7 mouse cellular contexts compared by ENCODE assay signal in the genomic region with DNA sequence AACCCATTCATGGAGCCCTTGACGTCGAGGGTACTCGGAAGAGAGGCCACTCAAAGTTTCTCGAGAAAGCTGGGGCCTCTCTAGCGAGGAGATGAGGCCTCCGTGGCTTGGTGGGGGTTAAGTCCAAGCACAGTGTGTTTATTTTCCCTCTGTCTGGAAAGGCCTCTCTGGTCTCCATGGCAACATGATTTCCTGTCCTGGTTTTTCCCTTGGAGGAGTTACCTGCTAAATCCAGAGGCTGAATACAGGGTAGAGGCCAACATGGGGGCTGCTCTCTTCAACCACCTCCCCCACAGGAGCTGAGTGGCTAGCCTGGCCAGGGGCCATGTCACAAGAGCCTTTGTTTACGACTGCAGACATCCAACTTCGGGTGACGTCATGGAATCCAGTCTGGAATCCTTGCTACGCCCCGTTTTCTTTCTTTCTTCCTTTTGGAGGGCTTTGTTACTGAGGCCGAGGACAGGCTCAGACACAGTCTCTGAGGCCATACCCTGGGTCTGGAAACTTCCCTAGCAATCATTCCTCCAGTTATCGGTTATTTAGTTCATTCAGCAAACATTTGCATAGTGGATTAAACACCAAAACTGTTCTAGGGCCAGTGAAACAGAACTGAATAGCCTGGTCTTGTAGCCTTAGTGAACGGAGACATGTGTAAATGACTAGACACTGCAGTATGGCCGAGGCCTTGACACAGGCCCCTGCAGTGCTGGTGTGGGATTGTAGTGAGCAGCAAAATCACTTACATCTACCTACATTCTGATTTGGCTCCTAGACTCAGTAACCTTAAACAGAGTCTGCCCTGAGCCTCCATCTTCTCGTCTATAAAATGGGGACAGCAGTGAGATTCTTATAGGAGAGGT. TPM values are rescaled to one million over a fixed set of nuclear protein-coding genes. Genes with fewer than 3 reads are reported as not detected.
DNase-seq lines count a peak whose midpoint lies in the region; ATAC-seq and TF ChIP-seq lines count a peak whose summit lies in the region.

No protein-coding gene starts in this region.

- no peak for TF ChIP-seq POLR2A in limb, embryonic 14.5 days (IDR thresholded peaks at IDR 0.05; ENCODE audit: borderline replicate concordance, extremely low read depth, insufficient read depth, insufficient read length)
- no peak for TF ChIP-seq POLR2A in myocyte (IDR thresholded peaks at IDR 0.05; ENCODE audit: insufficient read length, low read depth)

- no peak overlapping the region for H3K4me3 ChIP-seq in embryonic facial prominence, embryonic 14.5 days (ENCODE audit: low read depth, low read length)
- H3K4me3 ChIP-seq in heart, embryonic 10.5 days = no peak overlapping the region; the same call in 1 of the 2 replicates
- H3K4me3 ChIP-seq in kidney, embryonic 14.5 days (ENCODE audit: low read length) = no peak overlapping the region
- no peak overlapping the region for H3K4me3 ChIP-seq in limb, embryonic 14.5 days (replicated peaks; ENCODE audit: low read length)
- no peak overlapping the region for H3K4me3 ChIP-seq in myocyte

- H3ac ChIP-seq in myocyte (ENCODE audit: control insufficient read depth, insufficient read length) = no peak overlapping the region

- H3K27me3 ChIP-seq in embryonic facial prominence, embryonic 14.5 days (replicated peaks; ENCODE audit: control insufficient read depth, insufficient read depth, low read length) = no peaks in the 10 kb centered on the region
- no peaks in the 10 kb centered on the region for H3K27me3 ChIP-seq in heart, embryonic 10.5 days (ENCODE audit: insufficient read depth, poor library complexity, severe bottlenecking)
- no peaks in the 10 kb centered on the region for H3K27me3 ChIP-seq in kidney, embryonic 14.5 days (ENCODE audit: control insufficient read depth, insufficient read depth, low read length)
- H3K27me3 ChIP-seq in limb, embryonic 14.5 days (ENCODE audit: control insufficient read depth, insufficient read depth, low read length) = no peaks in the 10 kb centered on the region
- no peaks in the 10 kb centered on the region for H3K27me3 ChIP-seq in myocyte (ENCODE audit: control insufficient read depth, insufficient read depth, insufficient read length)

- peak overlapping the region; percentile 28; the same call in 1 of the 2 replicates for H3K9ac ChIP-seq in embryonic facial prominence, embryonic 14.5 days (ENCODE audit: low read depth, low read length)
- H3K9ac ChIP-seq in kidney, embryonic 14.5 days (ENCODE audit: low read depth, low read length) = peak overlapping the region; percentile 35; the same call in 1 of the 2 replicates
- peak overlapping the region; percentile 21; the same call in 1 of the 2 replicates for H3K9ac ChIP-seq in limb, embryonic 14.5 days (ENCODE audit: low read depth, low read length, severe bottlenecking)

- peak; percentile 76 for DNase-seq in adrenal gland, postnatal 10 days
- DNase-seq in embryonic facial prominence, embryonic 14.5 days (ENCODE audit: low spot score) = peak; percentile 97
- DNase-seq in heart, embryonic 10.5 days (ENCODE audit: low spot score) = peak; percentile 95
- DNase-seq in limb, embryonic 14.5 days (ENCODE audit: low spot score) = peak; percentile 94
- peak; percentile 82 for DNase-seq in testis, postnatal 10 days (ENCODE audit: low spot score)

- peaks cover 16% of the 10 kb centered on the region; the same call in 1 of the 2 replicates for H3K4me1 ChIP-seq in embryonic facial prominence, embryonic 14.5 days (ENCODE audit: control insufficient read depth, insufficient read depth, low read length)
- H3K4me1 ChIP-seq in heart, embryonic 10.5 days = peaks cover 22% of the 10 kb centered on the region
- H3K4me1 ChIP-seq in kidney, embryonic 14.5 days (ENCODE audit: control insufficient read depth, insufficient read depth, low read length) = peaks cover 9% of the 10 kb centered on the region
- peaks cover 21% of the 10 kb centered on the region for H3K4me1 ChIP-seq in limb, embryonic 14.5 days (ENCODE audit: control insufficient read depth, insufficient read depth, low read length)

- peaks cover 5% of the 10 kb centered on the region; the same call in 1 of the 2 replicates for H3K9me3 ChIP-seq in embryonic facial prominence, embryonic 14.5 days (ENCODE audit: control insufficient read depth, low read length)
- H3K9me3 ChIP-seq in heart, embryonic 10.5 days = no peaks in the 10 kb centered on the region
- no peaks in the 10 kb centered on the region for H3K9me3 ChIP-seq in kidney, embryonic 14.5 days (ENCODE audit: control insufficient read depth, low read length)
- no peaks in the 10 kb centered on the region; the same call in 1 of the 2 replicates for H3K9me3 ChIP-seq in limb, embryonic 14.5 days (ENCODE audit: control insufficient read depth, low read length)

- H3K27ac ChIP-seq in embryonic facial prominence, embryonic 14.5 days (replicated peaks; ENCODE audit: low read depth, low read length) = peak overlapping the region; percentile 95
- peak overlapping the region; percentile 90 for H3K27ac ChIP-seq in heart, embryonic 10.5 days
- H3K27ac ChIP-seq in kidney, embryonic 14.5 days (ENCODE audit: low read depth, low read length) = peak overlapping the region; percentile 94
- H3K27ac ChIP-seq in limb, embryonic 14.5 days (replicated peaks; ENCODE audit: low read depth, low read length) = peak overlapping the region; percentile 95

- no peaks in the 10 kb centered on the region for H3K79me2 ChIP-seq in myocyte (ENCODE audit: control insufficient read depth, insufficient read depth)

- ATAC-seq in embryonic facial prominence, embryonic 14.5 days (ENCODE audit: low read depth) = peak; percentile 96
- peak; percentile 98 for ATAC-seq in kidney, embryonic 14.5 days (ENCODE audit: low FRiP score, low TSS enrichment)
- ATAC-seq in limb, embryonic 14.5 days (ENCODE audit: low FRiP score, low read depth) = peak; percentile 97

- peak overlapping the region; percentile 21; the same call in 1 of the 2 replicates for H3K4me2 ChIP-seq in embryonic facial prominence, embryonic 14.5 days (ENCODE audit: low read depth, low read length)
- no peak overlapping the region; the same call in 1 of the 2 replicates for H3K4me2 ChIP-seq in kidney, embryonic 14.5 days (replicated peaks; ENCODE audit: low read depth, low read length)
- H3K4me2 ChIP-seq in limb, embryonic 14.5 days (replicated peaks; ENCODE audit: low read depth, low read length, severe bottlenecking) = no peak overlapping the region
- H3K4me2 ChIP-seq in myocyte (ENCODE audit: low read depth) = peak overlapping the region; percentile 41

- H3K36me3 ChIP-seq in embryonic facial prominence, embryonic 14.5 days (ENCODE audit: control insufficient read depth, insufficient read depth, low read length) = no peaks in the 10 kb centered on the region
- no peaks in the 10 kb centered on the region for H3K36me3 ChIP-seq in heart, embryonic 10.5 days
- H3K36me3 ChIP-seq in kidney, embryonic 14.5 days (ENCODE audit: control insufficient read depth, insufficient read depth, low read length) = no peaks in the 10 kb centered on the region
- H3K36me3 ChIP-seq in limb, embryonic 14.5 days (ENCODE audit: control insufficient read depth, insufficient read depth, low read length) = no peaks in the 10 kb centered on the region
- H3K36me3 ChIP-seq in myocyte (ENCODE audit: control insufficient read depth, insufficient read depth) = no peaks in the 10 kb centered on the region

- WGBS in embryonic facial prominence, embryonic 14.5 days = 13% methylated on average over 16 of the region's 16 CpGs
- WGBS in heart, embryonic 10.5 days = 22% methylated on average over 16 of the region's 16 CpGs
- 11% methylated on average over 16 of the region's 16 CpGs for WGBS in kidney, embryonic 14.5 days
- WGBS in limb, embryonic 14.5 days = 14% methylated on average over 16 of the region's 16 CpGs

TF ChIP-seq in myocyte, 11 proteins besides CTCF, POLR2A, EP300 and RAD21:
- TF ChIP-seq E2F4 (IDR thresholded peaks at IDR 0.05; ENCODE audit: insufficient read depth) (no peak), REST (IDR thresholded peaks at IDR 0.05; ENCODE audit: insufficient read depth, insufficient read length) (no peak), TCF12 (IDR thresholded peaks at IDR 0.05; ENCODE audit: insufficient read depth, poor library complexity, severe bottlenecking) (no peak), MAX (IDR thresholded peaks at IDR 0.05; ENCODE audit: low read depth) (no peak), POLR2AphosphoS2 (IDR thresholded peaks at IDR 0.05; ENCODE audit: insufficient read length, low read depth) (no peak), USF1 (IDR thresholded peaks at IDR 0.05; ENCODE audit: low read depth) (no peak), TCF3 (IDR thresholded peaks at IDR 0.05; ENCODE audit: insufficient read length, low read depth) (no peak), MYOD1 (IDR thresholded peaks at IDR 0.05; ENCODE audit: control insufficient read depth in 1 of 3, insufficient read length in 2 of 3, low read depth in 2 of 3) (no peak), CEBPB (IDR thresholded peaks at IDR 0.05; ENCODE audit: insufficient read depth, poor library complexity, severe bottlenecking) (no peak), MYOG (IDR thresholded peaks at IDR 0.05; ENCODE audit: control insufficient read depth in 1 of 3, insufficient read depth in 1 of 3, insufficient read length in 2 of 3, low read depth in 2 of 3) (no peak), SRF (IDR thresholded peaks at IDR 0.05; ENCODE audit: control insufficient read depth, insufficient read length, low read depth) (no peak)
TF ChIP-seq in myocyte: peak in this region for 0.

RNA-seq across cellular contexts. Expression of a gene that starts 25.6 kb away (rescaled TPM):
- total RNA-seq in adrenal gland, postnatal 10 days (2021) = 10 to 100 TPM; 32.9 to 57.8 TPM
- polyA plus RNA-seq in embryonic facial prominence, embryonic 14.5 days (2014; fragmentation: Nextera tagmentation; extraction: Ambion mirVana) = 35.6 and 38.2 TPM in 2 replicates
- polyA plus RNA-seq in heart, embryonic 10.5 days (2016; fragmentation: Nextera tagmentation; extraction: Ambion mirVana) = 39.9 and 51.2 TPM in 2 replicates
- 57.6 and 64.1 TPM in 2 replicates for polyA plus RNA-seq in kidney, embryonic 14.5 days (2014; fragmentation: Nextera tagmentation; extraction: Ambion mirVana)
- polyA plus RNA-seq in limb, embryonic 14.5 days (2012; rRNA removed) = 62.3 and 78.4 TPM in 2 replicates
- polyA plus RNA-seq in limb, embryonic 14.5 days (2014; fragmentation: Nextera tagmentation; extraction: Ambion mirVana) = 44.3 and 50.1 TPM in 2 replicates
- polyA plus RNA-seq in myocyte (2012; fragmentation: generic; extraction: Trizol) = 8.6 TPM

Comparison
In these comparisons a context has a peak if more than half of its experiments do, and no peak if none do; other contexts are left out.
1. H3K4me2 ChIP-seq: peak in embryonic facial prominence, embryonic 14.5 days (single experiment) and myocyte (single experiment); none in kidney, embryonic 14.5 days (single experiment) and limb, embryonic 14.5 days (single experiment).
2. Peak in every context shown above with its lines, with median percentiles within 50 percentile points of each other: DNase-seq, ATAC-seq, H3K27ac ChIP-seq and H3K9ac ChIP-seq.